Mouse (Mus musculus): Measurements from ENCODE around the gene Olfr830.
"Not testable (repeated sequence)": the region's sequence is repeated elsewhere in the genome, so short reads cannot be mapped to it uniquely, and the experiment has no call there.

The Olfr830 gene

DNA sequence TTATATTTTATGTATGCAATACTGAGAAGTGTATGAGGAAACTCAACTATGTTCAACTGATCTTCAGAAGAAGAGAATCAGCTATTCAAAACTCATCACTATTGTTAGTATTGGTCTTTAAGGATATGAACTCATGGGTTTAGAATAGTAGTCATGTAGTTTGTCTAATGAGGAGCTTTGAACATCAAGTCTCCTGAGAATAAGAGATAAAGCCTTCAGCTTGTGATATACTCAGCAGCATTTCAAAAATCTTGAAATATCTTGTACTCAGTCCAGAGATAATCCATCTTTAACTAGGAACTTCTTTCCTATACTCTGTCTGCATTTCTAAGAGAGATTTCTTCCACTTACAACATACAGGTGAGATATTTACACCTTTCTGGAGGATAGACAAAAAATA lies at the start of gene Olfr830:
TSS of gene Olfr830 (plus strand) at position 301 of the 400 bp plus-strand sequence.
- DNase-seq (ENCODE audit: low read depth), result no peak

DNA sequence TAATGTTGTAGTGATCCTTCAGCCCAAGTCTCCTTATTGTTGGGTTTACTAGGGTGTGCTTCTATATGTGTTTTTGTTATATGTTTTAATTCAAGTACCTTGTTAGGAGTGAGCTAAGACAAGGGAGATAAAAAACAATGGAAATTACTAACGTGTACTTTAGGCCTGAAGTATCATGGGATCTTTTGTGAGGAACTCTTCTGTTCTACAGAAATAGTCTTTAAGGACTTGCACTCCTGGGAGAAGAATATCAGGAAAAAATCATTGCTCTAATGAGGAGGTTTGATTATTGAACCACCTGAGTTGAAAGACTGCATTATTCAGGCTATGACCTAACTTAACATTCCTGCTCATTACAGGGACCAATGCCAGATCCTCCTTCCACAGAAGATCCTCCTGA lies 19.9 kb upstream of the Olfr830 start, which contains the start of gene Olfr829:
TSS of gene Olfr829 (plus strand) at position 301 of the 400 bp plus-strand sequence.
- DNase-seq (ENCODE audit: low read depth), result no peak

- not testable (repeated sequence) for DNase-seq (ENCODE audit: low read depth)
Measured at GRCm38 (mm10) chr9:18907699-18908098, 33.2 kb downstream of the Olfr830 start.

DNA sequence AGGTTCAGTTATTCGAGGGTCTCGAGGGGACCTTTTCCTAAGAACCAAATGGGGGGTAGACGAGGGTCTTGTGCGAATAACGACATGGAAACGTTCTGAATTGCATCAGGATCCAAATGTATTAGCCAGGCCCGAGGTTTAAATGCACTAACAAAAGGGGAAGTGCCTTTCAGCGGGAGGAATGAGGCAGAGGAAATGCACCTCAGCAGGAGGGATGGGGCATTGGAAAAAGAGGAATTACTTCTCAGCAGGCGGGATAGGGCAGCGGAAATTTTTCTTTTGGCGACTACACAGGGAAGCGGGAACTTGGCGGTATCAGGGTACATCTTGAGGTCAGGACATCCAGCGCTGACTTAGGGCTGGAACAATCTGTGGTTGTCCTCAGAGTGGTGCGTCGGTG lies 53.4 kb downstream of the Olfr830 start:
- not testable (repeated sequence) for DNase-seq (ENCODE audit: low read depth)
